18 mouse cellular contexts compared by ENCODE assay signal in genomic region chr13:37151835-37152516, GRCm38 (mm10).
A peak's percentile ranks its signal among the peaks of the same experiment; 100 is the strongest.
DNase-seq lines count a peak whose midpoint lies in the region; ATAC-seq lines count a peak whose summit lies in the region.
"Had no signal": no experiment of that assay in that cellular context is flagged by ENCODE, and none has a peak within 500 bp of the region (broad histone marks: within the 10 kb centered on the region; RNA-seq: fewer than 3 reads in every experiment).

No protein-coding gene starts in this region.

- no peak overlapping the region for H3K4me2 ChIP-seq in midbrain, embryonic 12.5 days (replicated peaks)
- no peak overlapping the region for H3K4me2 ChIP-seq in midbrain, embryonic 15.5 days
- H3K4me2 ChIP-seq: limb, embryonic 15.5 days had no signal

- 41% methylated on average over 4 of the region's 4 CpGs for whole genome bisulfite sequencing in midbrain, embryonic 12.5 days
- 29% methylated on average over 4 of the region's 4 CpGs for WGBS in midbrain, embryonic 15.5 days
- WGBS in macrophage (ENCODE audit: missing documents) = 82% methylated on average over 4 of the region's 4 CpGs

- no peaks in the 10 kb centered on the region for H3K36me3 ChIP-seq in midbrain, embryonic 12.5 days
- H3K36me3 ChIP-seq in midbrain, embryonic 15.5 days (replicated peaks) = no peaks in the 10 kb centered on the region
- no peaks in the 10 kb centered on the region for H3K36me3 ChIP-seq in macrophage (ENCODE audit: inconsistent target)
- H3K36me3 ChIP-seq: heart, embryonic 10.5 days; limb, embryonic 15.5 days had no signal

- no peaks in the 10 kb centered on the region for H3K9me3 ChIP-seq in midbrain, embryonic 12.5 days
- no peaks in the 10 kb centered on the region for H3K9me3 ChIP-seq in midbrain, embryonic 15.5 days
- H3K9me3 ChIP-seq: heart, embryonic 10.5 days; limb, embryonic 15.5 days had no signal

- H3K4me1 ChIP-seq in midbrain, embryonic 12.5 days = peaks cover 20% of the 10 kb centered on the region
- 0 out of 2 replicates have a peak, but pooled peaks cover 4% of the 10 kb centered on the region for H3K4me1 ChIP-seq in midbrain, embryonic 15.5 days
- H3K4me1 ChIP-seq: limb, embryonic 15.5 days had no signal

- peak; percentile 16 for DNase-seq in heart, adult 9 months (ENCODE audit: low spot score in 2 of 2)
- no peak for DNase-seq in heart, postnatal 4 days
- no peak for DNase-seq in layer of hippocampus, adult 11-12 months (ENCODE audit: low spot score)
- DNase-seq in right cerebral cortex, postnatal 25 days = no peak
- DNase-seq: adrenal gland, postnatal 36 days; cerebellum, adult 8-10 months; embryo, embryonic 11 days; gastrocnemius, postnatal 14 days; kidney, adult 18-20 months; kidney, postnatal 14 days; liver, postnatal 0 days; right cerebral cortex, postnatal 14 days; thymus, postnatal 25 days had no signal

- H3K79me2 ChIP-seq in macrophage (ENCODE audit: inconsistent target) = no peaks in the 10 kb centered on the region

- ATAC-seq in midbrain, embryonic 12.5 days (ENCODE audit: low FRiP score, low read depth) = no peak
- no peak for ATAC-seq in midbrain, embryonic 15.5 days (replicated peaks)
- ATAC-seq: liver, postnatal 0 days had no signal

- H3K27ac ChIP-seq in midbrain, embryonic 12.5 days (replicated peaks) = 0 out of 2 replicates have a peak overlapping the region, but pooled peaks have one; percentile 2
- no peak overlapping the region for H3K27ac ChIP-seq in midbrain, embryonic 15.5 days
- peak overlapping the region; percentile 53 for H3K27ac ChIP-seq in macrophage
- H3K27ac ChIP-seq: heart, embryonic 10.5 days; limb, embryonic 15.5 days had no signal

- H3K4me3 ChIP-seq in midbrain, embryonic 12.5 days = no peak overlapping the region
- H3K4me3 ChIP-seq in midbrain, embryonic 15.5 days = no peak overlapping the region
- H3K4me3 ChIP-seq in macrophage (ENCODE audit: inconsistent target) = no peak overlapping the region
- H3K4me3 ChIP-seq: heart, embryonic 10.5 days; limb, embryonic 15.5 days had no signal

- no peaks in the 10 kb centered on the region for H3K27me3 ChIP-seq in midbrain, embryonic 12.5 days
- H3K27me3 ChIP-seq in midbrain, embryonic 15.5 days (replicated peaks) = no peaks in the 10 kb centered on the region
- H3K27me3 ChIP-seq: limb, embryonic 15.5 days had no signal

- H3K9ac ChIP-seq in midbrain, embryonic 12.5 days (replicated peaks) = no peak overlapping the region
- no peak overlapping the region for H3K9ac ChIP-seq in midbrain, embryonic 15.5 days
- H3K9ac ChIP-seq: limb, embryonic 15.5 days; liver, postnatal 0 days had no signal

Comparison
In these comparisons a context has a peak if more than half of its experiments do, and no peak if none do; other contexts are left out.
1. DNase-seq: peak in heart, adult 9 months (2 of 2); none in heart, postnatal 4 days (single experiment), layer of hippocampus, adult 11-12 months (single experiment) and right cerebral cortex, postnatal 25 days (single experiment).